Mouse (Mus musculus): ENCODE measurements around the gene Sez6l. TPM values are rescaled to one million over a fixed set of nuclear protein-coding genes. Genes with fewer than 3 reads are reported as not detected.
A peak's percentile ranks its signal among the peaks of the same experiment; 100 is the strongest.

The Sez6l gene
- polyA plus RNA-seq, 1 experiment from 2014 or later, result 0.82 TPM

DNA sequence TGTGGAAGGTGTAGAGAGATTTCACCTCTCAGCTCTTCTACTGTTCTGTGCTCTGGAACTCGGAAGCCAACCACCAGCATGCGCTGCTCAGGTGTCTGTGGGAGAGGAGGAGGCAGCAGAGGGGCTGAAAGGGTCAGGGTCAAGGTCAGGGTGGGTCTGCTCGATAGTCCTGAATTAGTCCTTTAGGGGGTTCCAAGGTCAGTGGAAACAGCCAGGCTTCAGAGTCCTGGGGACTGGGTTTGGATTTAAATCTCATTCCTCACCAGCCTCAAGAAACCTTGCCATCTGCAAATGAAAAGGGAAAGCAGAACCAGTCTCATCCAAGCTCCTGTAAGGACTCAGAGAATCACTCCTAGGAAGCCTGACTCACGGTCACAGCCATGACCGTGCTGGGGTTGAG, 67.1 kb downstream of the Sez6l start:
- Histone ChIP-seq H3K27ac (replicated peaks; ENCODE audit: low read depth, low read length) (no peak overlapping the region), H3K27me3 (replicated peaks; ENCODE audit: control insufficient read depth, insufficient read depth, low read length) (no peaks in the 10 kb centered on the region), H3K4me1 (ENCODE audit: control insufficient read depth, insufficient read depth, low read length) (no peaks in the 10 kb centered on the region), H3K9ac (ENCODE audit: low read depth, low read length) (no peak overlapping the region), H3K4me3 (ENCODE audit: low read depth, low read length) (no peak overlapping the region), H3K4me2 (ENCODE audit: low read depth, low read length) (no peak overlapping the region), H3K36me3 (ENCODE audit: control insufficient read depth, insufficient read depth, low read length) (no peaks in the 10 kb centered on the region), H3K9me3 (ENCODE audit: control insufficient read depth, low read length) (no peaks in the 10 kb centered on the region)
- 70% methylated on average over 5 of the region's 5 CpGs for WGBS
- DNase-seq (ENCODE audit: low spot score) (no peak), ATAC-seq (ENCODE audit: low read depth) (no peak)

GRCm38 (mm10) chr5:112505595-112505994, 71.4 kb downstream of the Sez6l start:
- Histone ChIP-seq H3K36me3 (ENCODE audit: control insufficient read depth, insufficient read depth, low read length) (no peaks in the 10 kb centered on the region), H3K9ac (ENCODE audit: low read depth, low read length) (no peak overlapping the region), H3K9me3 (ENCODE audit: control insufficient read depth, low read length) (no peaks in the 10 kb centered on the region), H3K4me1 (ENCODE audit: control insufficient read depth, insufficient read depth, low read length) (no peaks in the 10 kb centered on the region), H3K27ac (replicated peaks; ENCODE audit: low read depth, low read length) (no peak overlapping the region), H3K4me3 (ENCODE audit: low read depth, low read length) (no peak overlapping the region), H3K27me3 (replicated peaks; ENCODE audit: control insufficient read depth, insufficient read depth, low read length) (no peaks in the 10 kb centered on the region), H3K4me2 (ENCODE audit: low read depth, low read length) (no peak overlapping the region)
- DNase-seq (ENCODE audit: low spot score) (peak; percentile 43), ATAC-seq (ENCODE audit: low read depth) (no peak)
- WGBS, result 68% methylated on average over 4 of the region's 4 CpGs

DNA sequence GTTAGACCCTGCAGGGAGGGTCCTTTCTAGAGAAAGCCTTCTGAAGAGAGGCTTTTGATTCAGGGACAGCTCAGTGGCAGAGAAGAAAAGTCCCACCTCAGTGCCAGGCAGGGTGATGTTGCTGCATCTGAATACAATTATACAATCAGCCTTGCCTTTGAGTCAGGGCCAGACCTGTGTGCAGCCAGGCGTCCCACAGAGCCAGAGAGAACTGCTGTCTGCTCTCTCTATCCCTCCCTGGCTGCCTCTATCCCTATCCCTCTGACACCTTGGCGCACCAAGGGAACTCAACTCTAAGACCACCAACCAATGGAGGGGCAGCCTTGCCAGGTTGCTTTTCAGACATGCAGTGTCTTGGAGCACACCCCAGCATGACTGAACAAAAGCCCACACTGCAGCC, 75.6 kb downstream of the Sez6l start:
- Histone ChIP-seq H3K36me3 (ENCODE audit: control insufficient read depth, insufficient read depth, low read length) (no peaks in the 10 kb centered on the region), H3K4me2 (ENCODE audit: low read depth, low read length) (no peak overlapping the region), H3K27ac (replicated peaks; ENCODE audit: low read depth, low read length) (no peak overlapping the region), H3K4me3 (ENCODE audit: low read depth, low read length) (no peak overlapping the region), H3K4me1 (ENCODE audit: control insufficient read depth, insufficient read depth, low read length) (no peaks in the 10 kb centered on the region), H3K9me3 (ENCODE audit: control insufficient read depth, low read length) (no peaks in the 10 kb centered on the region), H3K27me3 (replicated peaks; ENCODE audit: control insufficient read depth, insufficient read depth, low read length) (no peaks in the 10 kb centered on the region), H3K9ac (ENCODE audit: low read depth, low read length) (no peak overlapping the region)
- no peak for DNase-seq (ENCODE audit: low spot score)
- 29% methylated on average over 2 of the region's 2 CpGs for WGBS
- ATAC-seq (ENCODE audit: low read depth), result no peak

DNA sequence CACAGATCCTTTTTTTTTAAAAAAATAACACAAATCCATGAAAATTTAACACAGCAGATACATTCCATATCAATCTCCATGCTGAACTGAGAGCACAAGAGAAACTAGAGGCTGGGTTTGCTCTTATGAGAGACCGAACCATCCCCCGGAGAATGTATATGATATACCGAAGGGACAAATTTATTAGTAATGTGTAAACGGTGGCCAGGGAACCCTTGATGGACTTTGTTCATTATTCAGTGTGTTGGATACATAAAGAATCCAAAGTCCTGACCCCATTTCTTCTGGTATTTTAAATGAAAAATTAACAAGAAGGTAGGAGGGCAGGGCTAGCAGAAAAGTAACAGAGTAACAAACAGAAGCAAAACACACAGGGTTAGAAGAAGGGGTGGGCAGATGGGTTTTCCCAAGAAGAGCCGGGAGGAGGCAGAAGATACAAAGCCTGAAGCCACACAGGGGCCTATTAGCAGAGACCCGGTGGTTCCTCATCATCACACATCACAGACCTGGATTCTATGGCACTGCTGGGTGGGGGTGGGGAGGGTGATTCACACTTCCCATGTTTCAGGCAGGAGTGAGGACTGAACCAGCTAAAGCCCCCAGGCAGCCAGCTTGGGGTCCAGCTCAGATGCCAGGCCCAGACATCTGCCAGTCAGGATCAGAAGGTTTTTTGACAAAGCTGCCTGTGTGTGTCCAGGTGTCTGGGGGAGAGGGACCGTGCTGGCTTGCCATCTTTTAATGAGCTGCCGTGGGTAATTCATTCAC, 76.9 kb downstream of the Sez6l start:
- H3K4me2 ChIP-seq (ENCODE audit: low read depth, low read length), result no peak overlapping the region
- DNase-seq (ENCODE audit: low spot score) (no peak), ATAC-seq (ENCODE audit: low read depth) (peak; percentile 26; the same call in 1 of the 2 replicates)
- H3K4me1 ChIP-seq (ENCODE audit: control insufficient read depth, insufficient read depth, low read length), result no peaks in the 10 kb centered on the region
- H3K9me3 ChIP-seq (ENCODE audit: control insufficient read depth, low read length), result no peaks in the 10 kb centered on the region
- no peaks in the 10 kb centered on the region for H3K36me3 ChIP-seq (ENCODE audit: control insufficient read depth, insufficient read depth, low read length)
- H3K4me3 ChIP-seq (ENCODE audit: low read depth, low read length), result no peak overlapping the region
- no peak overlapping the region for H3K27ac ChIP-seq (replicated peaks; ENCODE audit: low read depth, low read length)
- WGBS, result 54% methylated on average over 8 of the region's 8 CpGs
- H3K9ac ChIP-seq (ENCODE audit: low read depth, low read length), result no peak overlapping the region
- H3K27me3 ChIP-seq (replicated peaks; ENCODE audit: control insufficient read depth, insufficient read depth, low read length), result no peaks in the 10 kb centered on the region

- no peak overlapping the region for H3K4me2 ChIP-seq (ENCODE audit: low read depth, low read length)
Measured at GRCm38 (mm10) chr5:112498921-112499917, 77.8 kb downstream of the Sez6l start.

DNA sequence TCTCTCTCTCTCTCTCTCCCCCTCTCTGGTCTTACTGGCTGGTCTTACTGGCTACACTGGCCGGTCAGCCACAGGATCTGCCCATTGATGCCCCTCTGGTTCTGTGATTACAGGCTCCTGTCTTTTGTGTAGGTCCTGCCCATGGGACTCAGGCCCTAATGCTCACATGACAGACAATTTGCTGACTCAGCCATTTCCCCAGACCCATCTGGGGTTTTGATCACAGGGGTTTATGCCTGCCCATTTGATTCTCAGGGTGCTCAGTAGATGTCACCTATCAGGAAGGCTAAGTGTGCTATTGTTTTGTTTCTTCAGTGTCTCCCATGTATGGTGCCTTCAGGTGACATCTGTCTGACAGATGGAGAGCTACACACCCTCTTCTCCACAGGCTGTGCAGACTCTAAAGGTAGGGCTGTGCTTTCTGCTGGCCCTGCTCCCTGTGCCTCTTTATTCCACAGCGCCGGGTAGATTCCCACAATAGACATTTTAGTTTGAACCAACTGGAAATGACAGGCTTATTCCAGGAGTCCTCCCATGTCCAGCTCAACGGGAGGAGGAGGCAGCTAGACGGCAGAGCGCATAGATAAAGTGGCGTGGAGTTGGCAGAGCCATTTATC, 80.1 kb downstream of the Sez6l start:
- 90% methylated on average over 7 of the region's 7 CpGs for WGBS
- no peak for DNase-seq (ENCODE audit: low spot score)
- H3K4me3 ChIP-seq (ENCODE audit: low read depth, low read length), result no peak overlapping the region
- H3K9ac ChIP-seq (ENCODE audit: low read depth, low read length), result no peak overlapping the region
- H3K27ac ChIP-seq (replicated peaks; ENCODE audit: low read depth, low read length), result no peak overlapping the region
- no peaks in the 10 kb centered on the region for H3K9me3 ChIP-seq (ENCODE audit: control insufficient read depth, low read length)
- H3K27me3 ChIP-seq (replicated peaks; ENCODE audit: control insufficient read depth, insufficient read depth, low read length), result no peaks in the 10 kb centered on the region
- no peak for ATAC-seq (ENCODE audit: low read depth)
- H3K4me1 ChIP-seq (ENCODE audit: control insufficient read depth, insufficient read depth, low read length), result no peaks in the 10 kb centered on the region
- no peaks in the 10 kb centered on the region for H3K36me3 ChIP-seq (ENCODE audit: control insufficient read depth, insufficient read depth, low read length)
- H3K4me2 ChIP-seq (ENCODE audit: low read depth, low read length), result no peak overlapping the region

More at GRCm38 (mm10) chr5:112498921-112499917, 77.8 kb downstream of the Sez6l start:
- DNase-seq (ENCODE audit: low spot score) (no peak), ATAC-seq (ENCODE audit: low read depth) (no peak)
- Histone ChIP-seq H3K27me3 (replicated peaks; ENCODE audit: control insufficient read depth, insufficient read depth, low read length) (no peaks in the 10 kb centered on the region), H3K36me3 (ENCODE audit: control insufficient read depth, insufficient read depth, low read length) (no peaks in the 10 kb centered on the region), H3K4me1 (ENCODE audit: control insufficient read depth, insufficient read depth, low read length) (no peaks in the 10 kb centered on the region), H3K9me3 (ENCODE audit: control insufficient read depth, low read length) (no peaks in the 10 kb centered on the region), H3K4me3 (ENCODE audit: low read depth, low read length) (no peak overlapping the region), H3K27ac (replicated peaks; ENCODE audit: low read depth, low read length) (no peak overlapping the region), H3K9ac (ENCODE audit: low read depth, low read length) (no peak overlapping the region)
- WGBS, result 71% methylated on average over 13 of the region's 13 CpGs

DNA sequence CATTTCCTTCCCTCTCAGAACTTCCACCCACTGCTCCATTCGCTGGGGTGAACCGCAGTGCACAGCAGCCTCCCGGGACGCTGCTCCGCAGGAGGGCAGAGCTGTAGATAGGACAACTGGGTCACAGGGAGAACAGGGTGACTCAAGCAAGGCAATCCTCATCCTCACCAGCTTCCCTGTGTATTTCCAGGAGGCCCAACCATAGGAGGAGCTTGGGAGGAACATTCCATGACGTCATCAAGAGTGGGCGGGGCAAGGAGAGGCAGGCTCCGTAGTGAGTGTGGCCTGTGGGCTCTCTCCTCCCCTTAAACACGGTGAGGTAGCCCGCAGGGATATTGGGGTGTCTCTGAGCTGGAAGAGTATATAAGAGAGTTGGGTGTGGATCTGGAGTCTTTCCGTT, 83.5 kb downstream of the Sez6l start:
- Histone ChIP-seq H3K27ac (replicated peaks; ENCODE audit: low read depth, low read length) (no peak overlapping the region), H3K4me3 (ENCODE audit: low read depth, low read length) (no peak overlapping the region), H3K4me2 (ENCODE audit: low read depth, low read length) (no peak overlapping the region), H3K9ac (ENCODE audit: low read depth, low read length) (no peak overlapping the region), H3K27me3 (replicated peaks; ENCODE audit: control insufficient read depth, insufficient read depth, low read length) (no peaks in the 10 kb centered on the region), H3K36me3 (ENCODE audit: control insufficient read depth, insufficient read depth, low read length) (no peaks in the 10 kb centered on the region), H3K9me3 (ENCODE audit: control insufficient read depth, low read length) (no peaks in the 10 kb centered on the region), H3K4me1 (ENCODE audit: control insufficient read depth, insufficient read depth, low read length) (no peaks in the 10 kb centered on the region)
- peak; percentile 47; the same call in 1 of the 2 replicates for ATAC-seq (ENCODE audit: low read depth)
- peak; percentile 68 for DNase-seq (ENCODE audit: low spot score)
- WGBS, result 37% methylated on average over 11 of the region's 11 CpGs

- Histone ChIP-seq H3K27me3 (replicated peaks; ENCODE audit: control insufficient read depth, insufficient read depth, low read length) (no peaks in the 10 kb centered on the region; the same call in 1 of the 2 replicates), H3K4me3 (ENCODE audit: low read depth, low read length) (no peak overlapping the region), H3K9me3 (ENCODE audit: control insufficient read depth, low read length) (no peaks in the 10 kb centered on the region), H3K4me2 (ENCODE audit: low read depth, low read length) (no peak overlapping the region), H3K4me1 (ENCODE audit: control insufficient read depth, insufficient read depth, low read length) (no peaks in the 10 kb centered on the region), H3K9ac (ENCODE audit: low read depth, low read length) (no peak overlapping the region), H3K27ac (replicated peaks; ENCODE audit: low read depth, low read length) (no peak overlapping the region), H3K36me3 (ENCODE audit: control insufficient read depth, insufficient read depth, low read length) (no peaks in the 10 kb centered on the region)
- ATAC-seq (ENCODE audit: low read depth) (no peak; the same call in 1 of the 2 replicates), DNase-seq (ENCODE audit: low spot score) (peak; percentile 40)
- 50% methylated on average over 11 of the region's 11 CpGs for WGBS
Measured at GRCm38 (mm10) chr5:112491489-112491888, 85.5 kb downstream of the Sez6l start.
